Mouse (Mus musculus): ENCODE data around the gene Cfp. TPM values are rescaled to one million over a fixed set of nuclear protein-coding genes. Genes with fewer than 3 reads are reported as not detected.

Gene Cfp
- total RNA-seq (2021): 10 to 100 TPM; 15.9 to 19.1 TPM
- long read RNA-seq, experiment 1, partial matches to known transcripts: 0 of 3 reads
- long read RNA-seq, experiment 1, other reads (novel, unspliced or antisense): 2 of 3 reads
- long read RNA-seq, experiment 2, partial matches to known transcripts: 2 of 5 reads
- long read RNA-seq, experiment 2, other reads (novel, unspliced or antisense): 3 of 5 reads

DNA sequence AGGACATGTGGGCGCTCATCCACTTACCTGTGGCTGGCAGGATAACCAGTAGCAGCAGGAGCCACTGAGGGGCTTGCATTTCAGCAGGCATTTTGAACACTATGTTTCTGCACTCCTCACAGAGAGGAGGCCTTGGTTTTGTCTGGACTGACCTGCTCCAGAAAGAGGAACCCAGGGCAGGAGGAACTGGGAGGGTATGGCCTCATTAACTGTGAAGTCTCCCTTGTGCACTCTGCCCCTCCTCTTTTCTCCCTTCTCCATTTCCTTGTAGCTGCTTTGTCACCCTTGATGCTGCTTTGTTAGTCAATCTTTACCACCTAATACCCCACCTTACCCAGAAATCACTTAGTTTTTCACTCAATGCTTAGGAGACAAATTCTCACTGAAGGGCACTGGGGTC lies at the start of gene Cfp:
Gene Cfp (minus strand): TSS at position 192 of the 400 bp plus-strand sequence.
- TF ChIP-seq CTCF (IDR thresholded peaks at IDR 0.05): no peak
- H3K4me3 ChIP-seq: no peak within 1 kb of the TSS
- intact Hi-C loops (cut with DNase I): no loop called here
- DNase-seq (ENCODE audit: extremely low spot score in 1 of 2, low spot score in 2 of 2): no peak
- H3K27ac ChIP-seq: no peak within 1 kb of the TSS

DNA sequence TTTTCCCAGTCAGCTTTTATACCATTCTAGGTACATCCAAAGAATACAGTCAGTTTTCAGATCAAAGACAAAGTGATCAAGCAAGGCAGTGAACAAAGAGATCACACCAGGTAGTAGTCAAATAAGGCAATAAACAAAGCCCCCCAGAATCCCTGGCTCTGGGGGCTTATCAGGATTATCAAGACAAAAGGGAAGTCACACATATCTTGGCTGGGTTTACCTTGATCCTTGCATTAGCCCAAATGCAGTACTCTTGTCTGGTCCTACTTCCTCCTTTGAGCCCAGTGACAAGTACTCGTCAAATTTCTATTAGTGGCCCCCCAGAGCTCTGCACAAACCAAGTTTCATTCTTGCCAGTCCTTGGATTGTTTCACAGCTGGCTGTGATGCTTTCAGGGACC lies 49.5 kb upstream of the Cfp start:
- Histone ChIP-seq H3K4me3 (no peak overlapping the region), H3K27ac (no peak overlapping the region)
- intact Hi-C loops (cut with DNase I): no loop called here
- no peak for TF ChIP-seq CTCF (IDR thresholded peaks at IDR 0.05)
- no peak for DNase-seq (ENCODE audit: extremely low spot score in 1 of 2, low spot score in 2 of 2)

- peak; percentile 86 to 88 for DNase-seq (ENCODE audit: extremely low spot score in 1 of 2, low spot score in 2 of 2)
- intact Hi-C loops (cut with DNase I): no loop called here
- H3K27ac ChIP-seq: peak within 1 kb of the TSS; percentile 72
- H3K4me3 ChIP-seq: peak within 1 kb of the TSS; percentile 56
- TF ChIP-seq CTCF (IDR thresholded peaks at IDR 0.05): peak; percentile 32
Observed at GRCm38 (mm10) chrX:20961477-20962378, 30.4 kb upstream of the Cfp start, which contains the start of gene Uxt. Gene Uxt (minus strand): TSS chrX:20962017.

DNA sequence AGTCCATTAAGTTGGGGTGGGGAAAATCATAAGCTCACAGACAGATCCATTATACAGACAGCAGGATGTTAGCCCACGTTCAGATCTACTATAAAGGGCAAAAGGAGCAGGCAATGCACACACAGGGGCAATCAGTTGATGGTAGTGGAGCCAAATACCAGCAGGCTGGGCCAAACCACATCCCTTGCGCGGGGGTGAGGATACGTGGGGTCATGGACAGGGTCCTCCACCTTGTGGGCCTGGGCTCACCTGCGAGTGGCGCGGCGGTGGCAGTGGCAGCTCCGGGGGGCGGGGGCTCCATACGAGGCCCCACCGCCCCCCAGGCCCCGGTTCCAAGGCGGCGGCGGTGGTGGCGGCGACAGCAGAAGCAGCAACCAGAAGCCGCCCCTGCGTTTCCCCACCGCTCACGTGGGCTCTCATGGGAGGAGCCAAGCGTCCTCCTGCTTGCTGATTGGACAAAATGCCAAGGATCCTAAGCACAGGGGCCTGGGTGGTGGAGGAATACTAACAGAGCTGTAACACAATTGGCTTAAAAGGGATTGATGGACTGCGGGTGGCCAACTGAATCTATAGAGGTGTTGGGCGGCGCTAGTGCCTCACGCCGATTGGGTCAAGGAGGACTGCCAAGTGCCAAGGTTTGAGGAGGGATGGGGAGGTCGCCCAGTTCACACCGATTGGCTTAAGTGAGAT lies 19.0 kb upstream of the Cfp start, which contains the start of gene Elk1:
Gene Elk1 (minus strand): TSS at position 418 of the 690 bp plus-strand sequence.
- no peak for TF ChIP-seq CTCF (IDR thresholded peaks at IDR 0.05)
- intact Hi-C loops (cut with DNase I): no loop called here
- Histone ChIP-seq H3K4me3 (peak within 1 kb of the TSS; percentile 60), H3K27ac (peak within 1 kb of the TSS; percentile 88)
- DNase-seq (ENCODE audit: extremely low spot score in 1 of 2, low spot score in 2 of 2): peak; percentile 70 to 80

GRCm38 (mm10) chrX:20946055-20946454 lies 14.7 kb upstream of the Cfp start:
- peak; percentile 30 to 56 for DNase-seq (ENCODE audit: extremely low spot score in 1 of 2, low spot score in 2 of 2)
- intact Hi-C loops (cut with DNase I): loop anchor here (5.0 kb wide), 1 partner anchor 284 kb away; no protein-coding TSS in a partner anchor
- TF ChIP-seq CTCF (IDR thresholded peaks at IDR 0.05): peak; percentile 64
- H3K27ac ChIP-seq: no peak overlapping the region
- H3K4me3 ChIP-seq: no peak overlapping the region

- no peak for DNase-seq (ENCODE audit: extremely low spot score in 1 of 2, low spot score in 2 of 2)
- TF ChIP-seq CTCF (IDR thresholded peaks at IDR 0.05): no peak
- no peak overlapping the region for H3K27ac ChIP-seq
- intact Hi-C loops (cut with DNase I): no loop called here
- H3K4me3 ChIP-seq: no peak overlapping the region
Observed at GRCm38 (mm10) chrX:20931963-20932362, 608 bp upstream of the Cfp start.

GRCm38 (mm10) chrX:20929859-20930258 lies 1.5 kb downstream of the Cfp start:
- Histone ChIP-seq H3K27ac (no peak overlapping the region), H3K4me3 (no peak overlapping the region)
- intact Hi-C loops (cut with DNase I): no loop called here
- no peak for TF ChIP-seq CTCF (IDR thresholded peaks at IDR 0.05)
- no peak for DNase-seq (ENCODE audit: extremely low spot score in 1 of 2, low spot score in 2 of 2)

GRCm38 (mm10) chrX:20924976-20925375 lies 6.4 kb downstream of the Cfp start:
- H3K4me3 ChIP-seq: no peak overlapping the region
- no peak for DNase-seq (ENCODE audit: extremely low spot score in 1 of 2, low spot score in 2 of 2)
- intact Hi-C loops (cut with DNase I): loop anchor here (2.0 kb wide), 1 partner anchor 54 kb away; the partner anchor contains the start of gene Timp1
- H3K27ac ChIP-seq: no peak overlapping the region
- TF ChIP-seq CTCF (IDR thresholded peaks at IDR 0.05): no peak

GRCm38 (mm10) chrX:20923506-20923905 lies 7.8 kb downstream of the Cfp start:
- Histone ChIP-seq H3K4me3 (no peak overlapping the region), H3K27ac (no peak overlapping the region)
- no peak for DNase-seq (ENCODE audit: extremely low spot score in 1 of 2, low spot score in 2 of 2)
- TF ChIP-seq CTCF (IDR thresholded peaks at IDR 0.05): no peak
- intact Hi-C loops (cut with DNase I): no loop called here

GRCm38 (mm10) chrX:20921366-20921765 lies 10.0 kb downstream of the Cfp start:
- H3K27ac ChIP-seq: peak overlapping the region; percentile 79
- DNase-seq (ENCODE audit: extremely low spot score in 1 of 2, low spot score in 2 of 2): peak in 1 of 2 experiments; percentile 26
- peak overlapping the region; percentile 60 for H3K4me3 ChIP-seq
- no peak for TF ChIP-seq CTCF (IDR thresholded peaks at IDR 0.05)
- intact Hi-C loops (cut with DNase I): loop anchor here (1.0 kb wide), 1 partner anchor 92 kb away; no protein-coding TSS in a partner anchor

DNA sequence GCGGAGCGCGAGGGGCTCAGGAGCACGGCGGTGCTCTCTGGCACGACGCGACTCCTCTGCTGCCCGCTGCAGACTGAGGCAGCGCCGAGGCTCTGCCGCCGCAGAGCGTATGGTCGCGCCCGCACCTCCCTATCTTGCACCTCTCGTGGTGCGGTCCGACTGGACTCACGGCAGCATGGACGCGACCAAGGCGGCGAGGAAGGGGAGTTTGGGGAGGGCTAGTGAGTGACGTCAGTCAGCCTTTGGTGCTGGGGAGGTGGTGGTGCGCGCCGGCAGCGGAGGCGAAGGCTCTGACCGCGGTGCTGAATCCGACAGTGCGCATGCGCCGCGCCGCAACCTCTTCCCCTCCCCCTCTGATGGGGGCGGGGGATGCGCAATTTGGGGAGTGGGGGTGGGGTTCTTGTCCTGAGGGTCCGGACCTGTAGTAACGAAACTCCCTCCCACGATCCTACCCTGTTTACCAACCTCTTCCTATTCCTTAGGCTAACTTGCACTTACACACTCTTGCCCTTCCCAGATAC lies 10.5 kb downstream of the Cfp start, which contains the start of gene Syn1:
Gene Syn1 (minus strand): TSS at position 161 of the 521 bp plus-strand sequence.
- intact Hi-C loops (cut with DNase I): loop anchor here (1.0 kb wide), 1 partner anchor 92 kb away; no protein-coding TSS in a partner anchor
- peak; percentile 80 to 84 for DNase-seq (ENCODE audit: extremely low spot score in 1 of 2, low spot score in 2 of 2)
- H3K27ac ChIP-seq: peak within 1 kb of the TSS; percentile 89
- peak within 1 kb of the TSS; percentile 60 for H3K4me3 ChIP-seq
- TF ChIP-seq CTCF (IDR thresholded peaks at IDR 0.05): no peak
